ENCODE assay signal across 8 mouse cellular contexts in the genomic region with DNA sequence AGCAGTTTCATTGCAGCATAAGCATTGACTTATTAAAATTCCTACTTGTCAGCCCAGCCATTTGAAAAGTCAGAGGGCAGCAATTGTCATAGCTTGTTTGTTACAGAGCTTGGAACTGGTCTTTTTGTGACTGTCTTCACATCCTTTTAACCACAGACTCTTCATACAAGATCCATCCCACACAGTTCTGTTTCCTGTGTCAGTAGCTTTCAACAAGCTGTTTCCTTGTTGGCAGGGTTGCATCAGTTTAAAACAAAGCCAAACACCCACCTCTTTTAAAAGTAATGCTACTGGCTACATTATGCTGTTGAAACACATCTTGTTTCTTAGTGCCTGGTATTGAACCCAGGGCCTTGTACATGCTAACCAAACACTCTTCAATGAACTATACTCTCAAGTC. TPM values are rescaled to one million over a fixed set of nuclear protein-coding genes. Genes with fewer than 3 reads are reported as not detected.
DNase-seq lines count a peak whose midpoint lies in the region; ATAC-seq and TF ChIP-seq lines count a peak whose summit lies in the region.

No protein-coding gene starts in this region.

- no peaks in the 10 kb centered on the region for H3K27me3 ChIP-seq in lung, embryonic 15.5 days
- no peaks in the 10 kb centered on the region for H3K27me3 ChIP-seq in heart, embryonic 15.5 days

- TF ChIP-seq CTCF in lung, adult 2 months (IDR thresholded peaks at IDR 0.05; ENCODE audit: insufficient read depth, low read length), result no peak
- no peak for TF ChIP-seq CTCF in cortical plate, adult 2 months (IDR thresholded peaks at IDR 0.05; ENCODE audit: extremely low read depth, insufficient read depth, low read length)

- H3K4me1 ChIP-seq in lung, embryonic 15.5 days, result peaks cover 46% of the 10 kb centered on the region
- H3K4me1 ChIP-seq in lung, adult 2 months (ENCODE audit: control insufficient read depth, insufficient read depth, low read length), result peaks cover 35% of the 10 kb centered on the region
- peaks cover 9% of the 10 kb centered on the region for H3K4me1 ChIP-seq in cortical plate, adult 2 months (ENCODE audit: control insufficient read depth, insufficient read depth, low read length)
- H3K4me1 ChIP-seq in heart, embryonic 15.5 days (replicated peaks), result peaks cover 48% of the 10 kb centered on the region

- no peaks in the 10 kb centered on the region for H3K9me3 ChIP-seq in lung, embryonic 15.5 days
- H3K9me3 ChIP-seq in heart, embryonic 15.5 days (replicated peaks), result no peaks in the 10 kb centered on the region

- peak overlapping the region; percentile 37; the same call in 1 of the 2 replicates for H3K27ac ChIP-seq in lung, embryonic 15.5 days
- peak overlapping the region; percentile 94; the same call in 1 of the 2 replicates for H3K27ac ChIP-seq in cortical plate, adult 2 months (ENCODE audit: insufficient read depth, low read length)
- H3K27ac ChIP-seq in heart, embryonic 15.5 days, result peak overlapping the region; percentile 81

- H3K4me3 ChIP-seq in lung, embryonic 15.5 days, result no peak overlapping the region
- H3K4me3 ChIP-seq in lung, adult 2 months (replicated peaks; ENCODE audit: extremely low read depth, low read depth, low read length), result no peak overlapping the region
- H3K4me3 ChIP-seq in cortical plate, adult 2 months (ENCODE audit: insufficient read depth, low read length), result no peak overlapping the region
- no peak overlapping the region for H3K4me3 ChIP-seq in heart, embryonic 15.5 days

- peak; percentile 45; the same call in 1 of the 2 replicates for ATAC-seq in lung, embryonic 15.5 days (ENCODE audit: borderline replicate concordance, extremely low read depth, low FRiP score, low TSS enrichment)
- ATAC-seq in heart, embryonic 15.5 days (replicated peaks; ENCODE audit: insufficient number of reproducible peaks, insufficient read depth, low FRiP score, low read depth), result no peak

- no peak overlapping the region for H3K4me2 ChIP-seq in lung, embryonic 15.5 days
- no peak overlapping the region for H3K4me2 ChIP-seq in heart, embryonic 15.5 days

- H3K9ac ChIP-seq in lung, embryonic 15.5 days, result no peak overlapping the region
- no peak overlapping the region for H3K9ac ChIP-seq in heart, embryonic 15.5 days

- DNase-seq in lung, adult 2 months, result no peak
- peak; percentile 81 for DNase-seq in naive thymus-derived CD4-positive, alpha-beta T cell, adult 2 months (ENCODE audit: low read depth)
- DNase-seq in cerebellum, postnatal 36 days, result no peak
- DNase-seq in ovary, postnatal 36 days (ENCODE audit: low spot score), result no peak
- DNase-seq in urinary bladder, adult 18-20 months (ENCODE audit: low spot score in 2 of 2), result no peak

- no peak for TF ChIP-seq POLR2A in lung, adult 2 months (IDR thresholded peaks at IDR 0.05; ENCODE audit: borderline replicate concordance, extremely low read depth, low read depth, low read length)
- no peak for TF ChIP-seq POLR2A in cortical plate, adult 2 months (IDR thresholded peaks at IDR 0.05; ENCODE audit: extremely low read depth, insufficient read depth, low read length)

- 0 out of 2 replicates have a peak, but pooled peaks cover 5% of the 10 kb centered on the region for H3K36me3 ChIP-seq in lung, embryonic 15.5 days
- H3K36me3 ChIP-seq in heart, embryonic 15.5 days, result no peaks in the 10 kb centered on the region

RNA-seq across cellular contexts. Expression of a gene that starts 46.9 kb away (rescaled TPM):
- 227 and 235 TPM in 2 replicates for polyA plus RNA-seq in lung, embryonic 15.5 days (2015; fragmentation: Nextera tagmentation; extraction: Ambion mirVana)
- 25.2 and 44.0 TPM in 2 replicates for polyA plus RNA-seq in lung, adult 2 months (2012; rRNA removed)
- 18.3 and 19.9 TPM in 2 replicates for polyA plus RNA-seq in cortical plate, adult 2 months (2012; rRNA removed)
- 168 and 183 TPM in 2 replicates for polyA plus RNA-seq in heart, embryonic 15.5 days (2015; fragmentation: Nextera tagmentation; extraction: Ambion mirVana)

Comparison
In these comparisons a context has a peak if more than half of its experiments do, and no peak if none do; other contexts are left out.
1. H3K27ac ChIP-seq: peak in every context shown above with its lines; median percentile 94 in cortical plate, adult 2 months; 81 in heart, embryonic 15.5 days; 37 in lung, embryonic 15.5 days.